Mouse (Mus musculus) CD4-positive helper T cell, adult 2 months (primary cell): ENCODE results near the gene Faf2.

Experiments used
- DNase-seq: peaks from one replicate; pipeline ENCODE4 v3.0.0-alpha.2; 2012; ENCODE audit warnings: low read depth, missing footprints, low spot score

Gene Faf2

DNA sequence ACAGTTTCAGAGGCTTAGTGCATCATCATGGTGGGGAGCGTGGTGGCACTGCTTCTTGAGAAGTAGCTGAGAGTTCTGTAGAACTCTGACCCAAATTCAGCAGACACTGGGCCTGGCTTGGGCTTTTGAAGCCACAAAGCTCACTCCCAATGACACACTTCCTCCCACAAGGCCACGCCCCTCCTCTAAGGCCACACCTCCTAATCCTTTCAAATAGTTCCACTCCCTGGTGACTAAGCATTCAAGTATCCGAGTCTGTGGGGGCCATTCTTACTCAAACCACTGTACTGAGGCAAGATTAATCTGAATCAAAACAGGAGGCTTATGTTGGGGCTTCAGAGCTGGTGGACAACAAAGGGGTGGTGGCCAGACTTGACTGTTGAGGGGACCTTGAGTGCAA, 89.3 kb downstream of the Faf2 start:
- no peak for DNase-seq
